Mouse (Mus musculus): Measurements from ENCODE around the gene Leo1. TPM values are rescaled to one million over a fixed set of nuclear protein-coding genes. Genes with fewer than 3 reads are reported as not detected.

The Leo1 gene
- polyA plus RNA-seq, 1 experiment: 1.0 TPM

GRCm38 (mm10) chr9:75453994-75454393 is 12.7 kb downstream of the Leo1 start:
- TF ChIP-seq TAL1 (IDR thresholded peaks at IDR 0.05; ENCODE audit: low read length) (no peak), GATA1 (IDR thresholded peaks at IDR 0.05; ENCODE audit: low read length) (no peak)
- H3K36me3 ChIP-seq (ENCODE audit: control insufficient read depth): peaks cover 85% of the 10 kb centered on the region
- no peaks in the 10 kb centered on the region for H3K4me1 ChIP-seq (ENCODE audit: control insufficient read depth)
- H3K9me3 ChIP-seq (ENCODE audit: control insufficient read depth, low read length): no peaks in the 10 kb centered on the region
- H3K4me3 ChIP-seq (replicated peaks): no peak overlapping the region
- no peaks in the 10 kb centered on the region for H3K27me3 ChIP-seq (ENCODE audit: control insufficient read depth)

- Histone ChIP-seq H3K9me3 (ENCODE audit: control insufficient read depth, low read length) (no peaks in the 10 kb centered on the region), H3K27me3 (ENCODE audit: control insufficient read depth) (no peaks in the 10 kb centered on the region), H3K36me3 (ENCODE audit: control insufficient read depth) (peaks cover 85% of the 10 kb centered on the region), H3K4me1 (ENCODE audit: control insufficient read depth) (no peaks in the 10 kb centered on the region), H3K4me3 (replicated peaks) (no peak overlapping the region)
- no peak for TF ChIP-seq TAL1 (IDR thresholded peaks at IDR 0.05; ENCODE audit: low read length)
- TF ChIP-seq GATA1 (IDR thresholded peaks at IDR 0.05; ENCODE audit: low read length): no peak
These were observed 14.4 kb downstream of the Leo1 start for GRCm38 (mm10) chr9:75455684-75456083.

GRCm38 (mm10) chr9:75463050-75463660 is 21.8 kb downstream of the Leo1 start:
- Histone ChIP-seq H3K27me3 (ENCODE audit: control insufficient read depth) (no peaks in the 10 kb centered on the region), H3K9me3 (ENCODE audit: control insufficient read depth, low read length) (no peaks in the 10 kb centered on the region), H3K4me1 (ENCODE audit: control insufficient read depth) (no peaks in the 10 kb centered on the region), H3K36me3 (ENCODE audit: control insufficient read depth) (peaks cover 81% of the 10 kb centered on the region), H3K4me3 (replicated peaks) (no peak overlapping the region)
- TF ChIP-seq GATA1 (IDR thresholded peaks at IDR 0.05; ENCODE audit: low read length): no peak
- TF ChIP-seq TAL1 (IDR thresholded peaks at IDR 0.05; ENCODE audit: low read length): no peak

- Histone ChIP-seq H3K27me3 (ENCODE audit: control insufficient read depth) (no peaks in the 10 kb centered on the region), H3K36me3 (ENCODE audit: control insufficient read depth) (peaks cover 66% of the 10 kb centered on the region), H3K9me3 (ENCODE audit: control insufficient read depth, low read length) (no peaks in the 10 kb centered on the region), H3K4me3 (replicated peaks) (no peak overlapping the region), H3K4me1 (ENCODE audit: control insufficient read depth) (no peaks in the 10 kb centered on the region)
- TF ChIP-seq GATA1 (IDR thresholded peaks at IDR 0.05; ENCODE audit: low read length): no peak
- TF ChIP-seq TAL1 (IDR thresholded peaks at IDR 0.05; ENCODE audit: low read length): no peak
These were observed 24.5 kb downstream of the Leo1 start for GRCm38 (mm10) chr9:75465856-75466255.

GRCm38 (mm10) chr9:75466641-75467040 is 25.3 kb downstream of the Leo1 start:
- TF ChIP-seq GATA1 (IDR thresholded peaks at IDR 0.05; ENCODE audit: low read length) (no peak), TAL1 (IDR thresholded peaks at IDR 0.05; ENCODE audit: low read length) (no peak)

GRCm38 (mm10) chr9:75467581-75467980 is 26.3 kb downstream of the Leo1 start:
- H3K4me1 ChIP-seq (ENCODE audit: control insufficient read depth): no peaks in the 10 kb centered on the region
- no peaks in the 10 kb centered on the region for H3K27me3 ChIP-seq (ENCODE audit: control insufficient read depth)
- TF ChIP-seq GATA1 (IDR thresholded peaks at IDR 0.05; ENCODE audit: low read length): no peak
- TF ChIP-seq TAL1 (IDR thresholded peaks at IDR 0.05; ENCODE audit: low read length): no peak
- peaks cover 57% of the 10 kb centered on the region for H3K36me3 ChIP-seq (ENCODE audit: control insufficient read depth)
- no peaks in the 10 kb centered on the region for H3K9me3 ChIP-seq (ENCODE audit: control insufficient read depth, low read length)
- no peak overlapping the region for H3K4me3 ChIP-seq (replicated peaks)

More at GRCm38 (mm10) chr9:75466641-75467040, 25.3 kb downstream of the Leo1 start:
- Histone ChIP-seq H3K4me1 (ENCODE audit: control insufficient read depth) (no peaks in the 10 kb centered on the region), H3K4me3 (replicated peaks) (no peak overlapping the region), H3K36me3 (ENCODE audit: control insufficient read depth) (peaks cover 65% of the 10 kb centered on the region), H3K9me3 (ENCODE audit: control insufficient read depth, low read length) (no peaks in the 10 kb centered on the region), H3K27me3 (ENCODE audit: control insufficient read depth) (no peaks in the 10 kb centered on the region)

GRCm38 (mm10) chr9:75468297-75468696 is 27.0 kb downstream of the Leo1 start:
- Histone ChIP-seq H3K27me3 (ENCODE audit: control insufficient read depth) (no peaks in the 10 kb centered on the region), H3K36me3 (ENCODE audit: control insufficient read depth) (peaks cover 49% of the 10 kb centered on the region), H3K4me3 (replicated peaks) (no peak overlapping the region), H3K9me3 (ENCODE audit: control insufficient read depth, low read length) (no peaks in the 10 kb centered on the region), H3K4me1 (ENCODE audit: control insufficient read depth) (no peaks in the 10 kb centered on the region)
- TF ChIP-seq GATA1 (IDR thresholded peaks at IDR 0.05; ENCODE audit: low read length) (no peak), TAL1 (IDR thresholded peaks at IDR 0.05; ENCODE audit: low read length) (no peak)

GRCm38 (mm10) chr9:75477212-75477611 is 35.9 kb downstream of the Leo1 start:
- no peaks in the 10 kb centered on the region for H3K27me3 ChIP-seq (ENCODE audit: control insufficient read depth)
- H3K4me3 ChIP-seq (replicated peaks): no peak overlapping the region
- no peaks in the 10 kb centered on the region for H3K36me3 ChIP-seq (ENCODE audit: control insufficient read depth)
- no peaks in the 10 kb centered on the region for H3K9me3 ChIP-seq (ENCODE audit: control insufficient read depth, low read length)
- no peak for TF ChIP-seq GATA1 (IDR thresholded peaks at IDR 0.05; ENCODE audit: low read length)
- no peak for TF ChIP-seq TAL1 (IDR thresholded peaks at IDR 0.05; ENCODE audit: low read length)
- H3K4me1 ChIP-seq (ENCODE audit: control insufficient read depth): no peaks in the 10 kb centered on the region

GRCm38 (mm10) chr9:75479106-75479725 is 37.9 kb downstream of the Leo1 start:
- no peak for TF ChIP-seq GATA1 (IDR thresholded peaks at IDR 0.05; ENCODE audit: low read length)
- H3K4me1 ChIP-seq (ENCODE audit: control insufficient read depth): no peaks in the 10 kb centered on the region
- no peaks in the 10 kb centered on the region for H3K9me3 ChIP-seq (ENCODE audit: control insufficient read depth, low read length)
- no peak overlapping the region for H3K4me3 ChIP-seq (replicated peaks)
- H3K27me3 ChIP-seq (ENCODE audit: control insufficient read depth): no peaks in the 10 kb centered on the region
- H3K36me3 ChIP-seq (ENCODE audit: control insufficient read depth): no peaks in the 10 kb centered on the region
